Mouse (Mus musculus) myocyte (in vitro differentiated cells): ENCODE measurements around the gene Cemip2.

ENCODE experiments used
- CEBPB ChIP-seq: IDR thresholded peaks from 2 replicates; pipeline ENCODE4 v1.6.1; 2011; ENCODE audit warnings: mild to moderate bottlenecking, moderate library complexity; ENCODE audit not compliant: poor library complexity, insufficient read depth, severe bottlenecking
- E2F4 ChIP-seq: IDR thresholded peaks from one replicate; pipeline ENCODE4 v1.6.1; 2011; ENCODE audit warnings: mild to moderate bottlenecking, control low read depth, moderate library complexity; ENCODE audit not compliant: insufficient read depth
- POLR2A ChIP-seq: IDR thresholded peaks from one replicate; pipeline ENCODE4 v1.6.1; 2011; ENCODE audit warnings: low read depth, mild to moderate bottlenecking, control low read depth, moderate library complexity; ENCODE audit not compliant: insufficient read length
- POLR2AphosphoS2 ChIP-seq: IDR thresholded peaks from one replicate; pipeline ENCODE4 v1.6.1; 2011; ENCODE audit warnings: low read depth, control low read depth; ENCODE audit not compliant: insufficient read length
- REST ChIP-seq: IDR thresholded peaks from one replicate; pipeline ENCODE4 v1.6.1; 2011; ENCODE audit warnings: mild to moderate bottlenecking, control low read depth, moderate library complexity; ENCODE audit not compliant: insufficient read depth, insufficient read length

DNA sequence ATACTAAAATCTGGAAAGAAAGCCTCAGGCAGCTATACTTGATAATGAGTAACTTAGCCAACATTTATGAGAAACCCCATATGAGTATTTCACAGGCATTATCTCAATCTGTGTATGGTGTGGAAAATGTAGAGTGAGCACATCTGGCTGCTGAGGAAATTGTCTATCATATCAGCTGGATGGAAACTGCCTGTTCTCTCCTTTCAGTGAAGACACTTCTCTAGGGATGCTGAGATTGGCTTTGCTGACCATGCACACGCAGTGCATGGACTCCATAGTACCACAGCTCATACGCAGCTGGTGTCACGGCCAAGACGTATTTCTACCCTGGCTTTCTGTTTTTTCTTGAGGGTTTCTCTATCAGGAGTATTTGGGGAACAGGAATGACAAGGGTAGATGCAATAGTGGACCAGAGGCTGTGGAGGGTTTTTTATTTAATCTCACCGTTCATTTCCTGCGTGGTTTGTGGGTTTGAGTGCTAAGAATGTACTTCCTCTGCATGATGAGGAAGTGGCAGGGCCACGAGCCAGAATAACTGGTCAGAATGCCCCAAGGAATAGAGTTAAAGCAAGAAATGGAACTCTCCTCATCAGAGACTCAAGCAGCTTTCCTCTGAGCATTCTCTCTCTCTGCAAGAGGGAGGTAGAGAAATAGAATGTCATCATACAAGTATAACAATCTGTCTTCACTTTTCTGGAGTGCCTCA lies 119.1 kb downstream of the Cemip2 start:
- no peak for TF ChIP-seq CEBPB
- TF ChIP-seq POLR2A, result no peak
- no peak for TF ChIP-seq REST
- no peak for TF ChIP-seq POLR2AphosphoS2
- no peak for TF ChIP-seq E2F4
